Mouse (Mus musculus) limb, embryonic 10.5 days (tissue): ENCODE data around the gene Lrp5. TPM values are rescaled to one million over a fixed set of nuclear protein-coding genes. Genes with fewer than 3 reads are reported as not detected.
"Not testable (repeated sequence)": the region's sequence is repeated elsewhere in the genome, so short reads cannot be mapped to it uniquely, and the experiment has no call there.

Experiments used
- DNase-seq: peaks from one replicate; pipeline ENCODE4 v3.0.0-alpha.2; 2017; ENCODE audit warnings: low spot score
- H3K27ac ChIP-seq: fragments of 300-500 bp; sonication (generic); 2 replicates; pipeline ENCODE4 v1.5.1; 2016; ENCODE audit warnings: mild to moderate bottlenecking
- H3K27me3 ChIP-seq: fragments of 300-500 bp; sonication (generic); 2 replicates; pipeline ENCODE4 v1.6.1; 2016; ENCODE audit warnings: low read depth, mild to moderate bottlenecking; ENCODE audit not compliant: poor library complexity, severe bottlenecking
- H3K36me3 ChIP-seq: fragments of 300-500 bp; sonication (generic); 2 replicates; pipeline ENCODE4 v1.6.1; 2016; ENCODE audit warnings: mild to moderate bottlenecking, moderate library complexity
- H3K4me1 ChIP-seq: fragments of 300-500 bp; sonication (generic); 2 replicates; pipeline ENCODE4 v1.6.1; 2016
- H3K4me3 ChIP-seq: fragments of 300-500 bp; sonication (generic); 2 replicates; pipeline ENCODE4 v1.5.1; 2016; ENCODE audit warnings: mild to moderate bottlenecking, moderate library complexity
- H3K9me3 ChIP-seq: fragments of 300-500 bp; sonication (generic); replicated peaks from 2 replicates; pipeline ENCODE4 v1.6.1; 2016; ENCODE audit warnings: mild to moderate bottlenecking
- WGBS: fragments of 180-500 bp; shearing (Covaris S2); methylation state at CpG from one replicate; pipeline ENCODE4 v1.1.7; 2016; 5-methylcytosine and 5-hydroxymethylcytosine counted together
- polyA plus RNA-seq: library from polyadenylated mRNA; unstranded; fragments of >200 nt; fragmentation: Nextera tagmentation; extraction: Ambion mirVana; gene quantifications from 2 replicates; pipeline ENCODE4 v1.2.1, GENCODE M21; 2016

Gene Lrp5
- polyA plus RNA-seq, 1 experiment from 2014 or later = 8.2 TPM

- H3K9me3 ChIP-seq = no peaks in the 10 kb centered on the region
- peak overlapping the region; percentile 66; the same call in 1 of the 2 replicates for H3K27ac ChIP-seq
- peaks cover 17% of the 10 kb centered on the region for H3K36me3 ChIP-seq
Measured at GRCm38 (mm10) chr19:3666632-3667031, 19.7 kb downstream of the Lrp5 start.

GRCm38 (mm10) chr19:3665510-3665909 is 20.9 kb downstream of the Lrp5 start:
- Histone ChIP-seq H3K4me1 (peaks cover 59% of the 10 kb centered on the region), H3K27ac (peak overlapping the region; percentile 66; the same call in 1 of the 2 replicates), H3K4me3 (no peak overlapping the region), H3K27me3 (no peaks in the 10 kb centered on the region), H3K36me3 (peaks cover 8% of the 10 kb centered on the region; the same call in 1 of the 2 replicates), H3K9me3 (no peaks in the 10 kb centered on the region)
- WGBS = 48% methylated on average over 5 of the region's 5 CpGs
- no peak for DNase-seq

More at GRCm38 (mm10) chr19:3666632-3667031, 19.7 kb downstream of the Lrp5 start:
- no peaks in the 10 kb centered on the region for H3K27me3 ChIP-seq
- WGBS = 97% methylated on average over 2 of the region's 2 CpGs
- H3K4me1 ChIP-seq = peaks cover 62% of the 10 kb centered on the region
- no peak overlapping the region for H3K4me3 ChIP-seq
- no peak for DNase-seq

GRCm38 (mm10) chr19:3657947-3658346 is 28.4 kb downstream of the Lrp5 start:
- Histone ChIP-seq H3K27ac (no peak overlapping the region), H3K36me3 (peaks cover 68% of the 10 kb centered on the region), H3K9me3 (0 out of 2 replicates have a peak, but pooled peaks cover 3% of the 10 kb centered on the region), H3K4me3 (no peak overlapping the region), H3K4me1 (peaks cover 5% of the 10 kb centered on the region; the same call in 1 of the 2 replicates), H3K27me3 (no peaks in the 10 kb centered on the region)
- 95% methylated on average over 4 of the region's 4 CpGs for WGBS
- no peak for DNase-seq

GRCm38 (mm10) chr19:3657065-3657464 is 29.3 kb downstream of the Lrp5 start:
- H3K4me1 ChIP-seq, H3K27me3 ChIP-seq, H3K27ac ChIP-seq, H3K4me3 ChIP-seq, H3K9me3 ChIP-seq, DNase-seq: not testable (repeated sequence)
- WGBS = 98% methylated on average over 4 of the region's 4 CpGs
- peaks cover 77% of the 10 kb centered on the region for H3K36me3 ChIP-seq

GRCm38 (mm10) chr19:3656144-3656543 is 30.2 kb downstream of the Lrp5 start:
- Histone ChIP-seq H3K36me3 (peaks cover 86% of the 10 kb centered on the region), H3K4me1 (peaks cover 5% of the 10 kb centered on the region; the same call in 1 of the 2 replicates), H3K27me3 (no peaks in the 10 kb centered on the region), H3K27ac (no peak overlapping the region), H3K4me3 (no peak overlapping the region), H3K9me3 (0 out of 2 replicates have a peak, but pooled peaks cover 3% of the 10 kb centered on the region)
- 71% methylated on average over 1 of the region's 1 CpGs for WGBS
- no peak for DNase-seq

GRCm38 (mm10) chr19:3654940-3655339 is 31.4 kb downstream of the Lrp5 start:
- no peak overlapping the region for H3K4me3 ChIP-seq
- 87% methylated on average over 4 of the region's 4 CpGs for WGBS
- H3K36me3 ChIP-seq = peaks cover 96% of the 10 kb centered on the region
- 0 out of 2 replicates have a peak, but pooled peaks cover 3% of the 10 kb centered on the region for H3K9me3 ChIP-seq
- H3K4me1 ChIP-seq = peaks cover 6% of the 10 kb centered on the region; the same call in 1 of the 2 replicates
- DNase-seq = no peak
- H3K27ac ChIP-seq = no peak overlapping the region
- H3K27me3 ChIP-seq = no peaks in the 10 kb centered on the region

- Histone ChIP-seq H3K27ac (no peak overlapping the region), H3K27me3 (no peaks in the 10 kb centered on the region), H3K9me3 (0 out of 2 replicates have a peak, but pooled peaks cover 3% of the 10 kb centered on the region), H3K4me1 (peaks cover 14% of the 10 kb centered on the region), H3K4me3 (no peak overlapping the region), H3K36me3 (peaks cover 96% of the 10 kb centered on the region)
- WGBS = 89% methylated on average over 5 of the region's 5 CpGs
- no peak for DNase-seq
Measured at GRCm38 (mm10) chr19:3654058-3654457, 32.3 kb downstream of the Lrp5 start.

- WGBS = 91% methylated on average over 4 of the region's 4 CpGs
- H3K4me3 ChIP-seq = no peak overlapping the region
- H3K27me3 ChIP-seq = no peaks in the 10 kb centered on the region
- H3K27ac ChIP-seq = no peak overlapping the region
- DNase-seq = no peak
- peaks cover 20% of the 10 kb centered on the region for H3K4me1 ChIP-seq
- H3K9me3 ChIP-seq = 0 out of 2 replicates have a peak, but pooled peaks cover 3% of the 10 kb centered on the region
- peaks cover 96% of the 10 kb centered on the region for H3K36me3 ChIP-seq
Measured at GRCm38 (mm10) chr19:3653508-3653907, 32.9 kb downstream of the Lrp5 start.

- Histone ChIP-seq H3K27me3 (no peaks in the 10 kb centered on the region), H3K27ac (no peak overlapping the region), H3K36me3 (peaks cover 98% of the 10 kb centered on the region), H3K4me1 (peaks cover 20% of the 10 kb centered on the region), H3K4me3 (no peak overlapping the region), H3K9me3 (no peaks in the 10 kb centered on the region)
- 95% methylated on average over 13 of the region's 13 CpGs for WGBS
- DNase-seq = no peak
Measured at GRCm38 (mm10) chr19:3651989-3652388, 34.4 kb downstream of the Lrp5 start.

GRCm38 (mm10) chr19:3651220-3651619 is 35.1 kb downstream of the Lrp5 start:
- Histone ChIP-seq H3K9me3 (no peaks in the 10 kb centered on the region), H3K4me3 (no peak overlapping the region), H3K36me3 (peaks cover 98% of the 10 kb centered on the region), H3K27me3 (no peaks in the 10 kb centered on the region), H3K4me1 (peaks cover 17% of the 10 kb centered on the region), H3K27ac (no peak overlapping the region)
- no peak for DNase-seq
- WGBS = 94% methylated on average over 3 of the region's 3 CpGs

GRCm38 (mm10) chr19:3650448-3650847 is 35.9 kb downstream of the Lrp5 start:
- H3K27ac ChIP-seq = no peak overlapping the region
- H3K4me3 ChIP-seq = no peak overlapping the region
- no peak for DNase-seq
- WGBS = 93% methylated on average over 3 of the region's 3 CpGs
- H3K4me1 ChIP-seq = peaks cover 15% of the 10 kb centered on the region
- peaks cover 100% of the 10 kb centered on the region for H3K36me3 ChIP-seq
- no peaks in the 10 kb centered on the region for H3K9me3 ChIP-seq
- H3K27me3 ChIP-seq = no peaks in the 10 kb centered on the region

GRCm38 (mm10) chr19:3648830-3649450 is 37.4 kb downstream of the Lrp5 start:
- peaks cover 100% of the 10 kb centered on the region for H3K36me3 ChIP-seq
- H3K4me1 ChIP-seq = peaks cover 24% of the 10 kb centered on the region
- no peak overlapping the region for H3K4me3 ChIP-seq
- H3K27ac ChIP-seq = no peak overlapping the region
- no peaks in the 10 kb centered on the region for H3K9me3 ChIP-seq
- 59% methylated on average over 8 of the region's 11 CpGs for WGBS
- no peak for DNase-seq
- H3K27me3 ChIP-seq = no peaks in the 10 kb centered on the region

GRCm38 (mm10) chr19:3647999-3648398 is 38.4 kb downstream of the Lrp5 start:
- Histone ChIP-seq H3K9me3 (no peaks in the 10 kb centered on the region), H3K4me1 (peaks cover 33% of the 10 kb centered on the region), H3K36me3 (peaks cover 100% of the 10 kb centered on the region), H3K27me3 (no peaks in the 10 kb centered on the region), H3K27ac (no peak overlapping the region), H3K4me3 (no peak overlapping the region)
- whole genome bisulfite sequencing = 94% methylated on average over 3 of the region's 3 CpGs
- DNase-seq = no peak
